Mouse (Mus musculus) MEL (cell line): Measurements from ENCODE around the gene Cnih2. TPM values are rescaled to one million over a fixed set of nuclear protein-coding genes. Genes with fewer than 3 reads are reported as not detected.

ENCODE experiments used
- DNase-seq: peaks from one replicate; pipeline ENCODE4 v3.0.0; 2011; ENCODE audit warnings: low read depth, low spot score
- H3K27ac ChIP-seq: 2 replicates; pipeline ENCODE4 v1.5.1; 2012; ENCODE audit warnings: low read depth, mild to moderate bottlenecking, control low read depth, low read length, moderate library complexity; ENCODE audit not compliant: control insufficient read depth
- H3K27me3 ChIP-seq, 2 experiments: fragments of 150-350 bp in 1 of 2; sonication (generic) in 1 of 2; 2 replicates each; pipeline ENCODE4 v1.6.1; 2012; ENCODE audit warnings: low read length in 2 of 2, mild to moderate bottlenecking in 2 of 2, improper control_type of control experiment in 1 of 2, moderate library complexity in 1 of 2; ENCODE audit not compliant: insufficient read depth in 2 of 2, control insufficient read depth in 1 of 2
- H3K36me3 ChIP-seq, 2 experiments: 2 replicates each; pipeline ENCODE4 v1.6.1; 2012 to 2014; ENCODE audit warnings: low read length in 2 of 2, improper control_type of control experiment in 1 of 2, inconsistent platforms in 1 of 2, mild to moderate bottlenecking in 1 of 2; ENCODE audit not compliant: insufficient read depth in 2 of 2, control insufficient read depth in 1 of 2
- H3K4me1 ChIP-seq, 2 experiments: fragments of 150-350 bp in 1 of 2; sonication (generic) in 1 of 2; 2 replicates each; pipeline ENCODE4 v1.6.1; 2012; ENCODE audit warnings: low read length in 2 of 2, improper control_type of control experiment in 1 of 2, mild to moderate bottlenecking in 1 of 2; ENCODE audit not compliant: insufficient read depth in 2 of 2, control insufficient read depth in 1 of 2
- H3K4me3 ChIP-seq, 2 experiments: fragments of 150-350 bp in 1 of 2; sonication (generic) in 1 of 2; 2 replicates each; pipeline ENCODE4 v1.5.1; 2012; ENCODE audit warnings: low read depth in 2 of 2, low read length in 2 of 2, mild to moderate bottlenecking in 2 of 2, moderate library complexity in 2 of 2, control low read depth in 1 of 2, improper control_type of control experiment in 1 of 2; ENCODE audit not compliant: control insufficient read depth in 1 of 2, insufficient read depth in 1 of 2
- H3K79me2 ChIP-seq: 2 replicates; pipeline ENCODE4 v1.6.1; 2012; ENCODE audit warnings: mild to moderate bottlenecking, low read length, moderate library complexity; ENCODE audit not compliant: control insufficient read depth, poor library complexity, insufficient read depth
- H3K9ac ChIP-seq: 2 replicates; pipeline ENCODE4 v1.6.1; 2012; ENCODE audit warnings: low read depth, mild to moderate bottlenecking, control low read depth, low read length, moderate library complexity; ENCODE audit not compliant: control insufficient read depth, poor library complexity, severe bottlenecking
- H3K9me3 ChIP-seq: fragments of 150-350 bp; sonication (generic); replicated peaks from 2 replicates; pipeline ENCODE4 v1.6.1; 2012; ENCODE audit warnings: mild to moderate bottlenecking, low read length, improper control_type of control experiment, moderate library complexity; ENCODE audit not compliant: insufficient read depth
- BHLHE40 ChIP-seq: IDR thresholded peaks from 2 replicates; pipeline ENCODE4 v1.6.1; 2012; ENCODE audit warnings: low read depth, mild to moderate bottlenecking, inconsistent platforms, low read length, improper control_type of control experiment, borderline replicate concordance
- CHD1 ChIP-seq: IDR thresholded peaks from 2 replicates; pipeline ENCODE4 v1.6.1; 2012; ENCODE audit warnings: low read depth, mild to moderate bottlenecking, inconsistent platforms, low read length, improper control_type of control experiment
- CHD2 ChIP-seq: IDR thresholded peaks from 2 replicates; pipeline ENCODE4 v1.6.1; 2011; ENCODE audit warnings: low read length, improper control_type of control experiment
- ELF1 ChIP-seq: IDR thresholded peaks from 2 replicates; pipeline ENCODE4 v1.6.1; 2014; ENCODE audit warnings: low read depth, mild to moderate bottlenecking, inconsistent platforms, low read length, improper control_type of control experiment, moderate library complexity
- EP300 ChIP-seq, 2 experiments: IDR thresholded peaks; 2 replicates each; pipeline ENCODE4 v1.6.1; 2011; ENCODE audit warnings: improper control_type of control experiment in 2 of 2, low read length in 2 of 2, low read depth in 1 of 2, mild to moderate bottlenecking in 1 of 2
- GABPA ChIP-seq: IDR thresholded peaks from 2 replicates; pipeline ENCODE4 v1.6.1; 2012; ENCODE audit warnings: low read depth, mild to moderate bottlenecking, inconsistent platforms, low read length, improper control_type of control experiment, moderate library complexity
- GATA1 ChIP-seq: IDR thresholded peaks from 2 replicates; pipeline ENCODE4 v1.6.1; 2011; ENCODE audit warnings: low read depth, low read length, improper control_type of control experiment
- HCFC1 ChIP-seq: IDR thresholded peaks from 2 replicates; pipeline ENCODE4 v1.6.1; 2012; ENCODE audit warnings: low read depth, mild to moderate bottlenecking, inconsistent platforms, low read length, improper control_type of control experiment, moderate library complexity
- KAT2A ChIP-seq: conservative IDR thresholded peaks from 2 replicates; pipeline ENCODE4 v1.6.1; 2012; ENCODE audit warnings: low read depth, low read length, improper control_type of control experiment, inconsistent platforms
- MAZ ChIP-seq: IDR thresholded peaks from 2 replicates; pipeline ENCODE4 v1.6.1; 2012; ENCODE audit warnings: low read depth, mild to moderate bottlenecking, inconsistent platforms, low read length, improper control_type of control experiment
- MEF2A ChIP-seq: IDR thresholded peaks from 2 replicates; pipeline ENCODE4 v1.6.1; 2014; ENCODE audit warnings: low read depth, mild to moderate bottlenecking, inconsistent platforms, low read length, improper control_type of control experiment; ENCODE audit not compliant: poor library complexity, insufficient replicate concordance, severe bottlenecking; ENCODE audit errors: extremely low read depth
- MXI1 ChIP-seq: IDR thresholded peaks from 2 replicates; pipeline ENCODE4 v1.6.1; 2011; ENCODE audit warnings: mild to moderate bottlenecking, low read depth, low read length, improper control_type of control experiment
- MYB ChIP-seq: IDR thresholded peaks from 2 replicates; pipeline ENCODE4 v1.6.1; 2011; ENCODE audit warnings: mild to moderate bottlenecking, low read depth, low read length, improper control_type of control experiment
- MYC ChIP-seq: IDR thresholded peaks from 2 replicates; pipeline ENCODE4 v1.6.1; 2011; ENCODE audit warnings: low read depth, mild to moderate bottlenecking, low read length, improper control_type of control experiment, moderate library complexity
- NRF1 ChIP-seq: IDR thresholded peaks from 2 replicates; pipeline ENCODE4 v1.6.1; 2014; ENCODE audit warnings: low read depth, mild to moderate bottlenecking, inconsistent platforms, low read length, improper control_type of control experiment, moderate library complexity; ENCODE audit not compliant: poor library complexity, insufficient read depth, severe bottlenecking
- POLR2A ChIP-seq, 2 experiments: IDR thresholded peaks; 2 replicates each; pipeline ENCODE4 v1.6.1; 2011 to 2012; ENCODE audit warnings: low read length in 2 of 2, mild to moderate bottlenecking in 2 of 2, control low read depth in 1 of 2, improper control_type of control experiment in 1 of 2, low read depth in 1 of 2, moderate library complexity in 1 of 2; ENCODE audit not compliant: control insufficient read depth in 1 of 2, insufficient read depth in 1 of 2, poor library complexity in 1 of 2
- POLR2AphosphoS2 ChIP-seq: IDR thresholded peaks from 2 replicates; pipeline ENCODE4 v1.6.1; 2011; ENCODE audit warnings: low read length, improper control_type of control experiment
- POLR2AphosphoS5 ChIP-seq: IDR thresholded peaks from 2 replicates; pipeline ENCODE4 v1.6.1; 2012; ENCODE audit warnings: low read depth, borderline replicate concordance, mild to moderate bottlenecking, inconsistent platforms, low read length, moderate library complexity, mixed read lengths
- RCOR1 ChIP-seq: IDR thresholded peaks from 2 replicates; pipeline ENCODE4 v1.6.1; 2012; ENCODE audit warnings: low read depth, mild to moderate bottlenecking, inconsistent platforms, low read length, improper control_type of control experiment
- SIN3A ChIP-seq: IDR thresholded peaks from 2 replicates; pipeline ENCODE4 v1.6.1; 2012; ENCODE audit warnings: low read length, improper control_type of control experiment, inconsistent platforms
- SMC3 ChIP-seq: IDR thresholded peaks from 2 replicates; pipeline ENCODE4 v1.6.1; 2011; ENCODE audit warnings: low read depth, low read length, improper control_type of control experiment
- TAL1 ChIP-seq: IDR thresholded peaks from 2 replicates; pipeline ENCODE4 v1.6.1; 2012; ENCODE audit warnings: mild to moderate bottlenecking, inconsistent platforms, low read length, moderate library complexity, mixed read lengths
- TBP ChIP-seq: IDR thresholded peaks from 2 replicates; pipeline ENCODE4 v1.8.0; 2011; ENCODE audit warnings: low read depth, low read length, improper control_type of control experiment
- TCF12 ChIP-seq: IDR thresholded peaks from 2 replicates; pipeline ENCODE4 v1.6.1; 2014; ENCODE audit warnings: low read depth, mild to moderate bottlenecking, inconsistent platforms, low read length, improper control_type of control experiment, moderate library complexity
- UBTF ChIP-seq: IDR thresholded peaks from 2 replicates; pipeline ENCODE4 v1.6.1; 2012; ENCODE audit warnings: low read depth, mild to moderate bottlenecking, inconsistent platforms, low read length, improper control_type of control experiment, moderate library complexity, borderline replicate concordance; ENCODE audit not compliant: insufficient read depth
- USF1 ChIP-seq: IDR thresholded peaks from 2 replicates; pipeline ENCODE4 v1.6.1; 2014; ENCODE audit warnings: low read depth, mild to moderate bottlenecking, inconsistent platforms, low read length, improper control_type of control experiment, moderate library complexity
- ZKSCAN1 ChIP-seq: IDR thresholded peaks from 2 replicates; pipeline ENCODE4 v1.6.1; 2012; ENCODE audit warnings: low read depth, mild to moderate bottlenecking, inconsistent platforms, low read length, improper control_type of control experiment, moderate library complexity
- ZMIZ1 ChIP-seq: IDR thresholded peaks from 2 replicates; pipeline ENCODE4 v1.6.1; 2012; ENCODE audit warnings: low read depth, mild to moderate bottlenecking, inconsistent platforms, low read length, improper control_type of control experiment, moderate library complexity
- ZNF384 ChIP-seq: IDR thresholded peaks from 2 replicates; pipeline ENCODE4 v1.6.1; 2012; ENCODE audit warnings: low read depth, mild to moderate bottlenecking, inconsistent platforms, low read length, improper control_type of control experiment
- polyA plus RNA-seq, 2 experiments: library from polyadenylated mRNA; stranded (reverse) in 1 of 2; unstranded in 1 of 2; fragments of >175 nt in 1 of 2; fragments of >200 nt in 1 of 2; gene quantifications; 2 replicates each; pipeline versions ENCODE4 v1.2.1 to v1.2.4; 2012; ENCODE audit warnings: low replicate concordance in 2 of 2, low read depth in 1 of 2; ENCODE audit not compliant: insufficient read length in 2 of 2, insufficient read depth in 1 of 2, missing spikeins in 1 of 2
- total RNA-seq: library from RNA; depleted of rRNA; stranded (reverse); fragments of 300-350 nt; gene quantifications from 2 replicates; pipeline ENCODE4 v1.2.3, GENCODE M21; 2012; rRNA removed

The Cnih2 gene
- 0.65 and 1.0 TPM in 2 replicates for total RNA-seq
- polyA plus RNA-seq = 1 to 10 TPM in 1 of 2 experiments, not detected in 1; 2.7 TPM

DNA sequence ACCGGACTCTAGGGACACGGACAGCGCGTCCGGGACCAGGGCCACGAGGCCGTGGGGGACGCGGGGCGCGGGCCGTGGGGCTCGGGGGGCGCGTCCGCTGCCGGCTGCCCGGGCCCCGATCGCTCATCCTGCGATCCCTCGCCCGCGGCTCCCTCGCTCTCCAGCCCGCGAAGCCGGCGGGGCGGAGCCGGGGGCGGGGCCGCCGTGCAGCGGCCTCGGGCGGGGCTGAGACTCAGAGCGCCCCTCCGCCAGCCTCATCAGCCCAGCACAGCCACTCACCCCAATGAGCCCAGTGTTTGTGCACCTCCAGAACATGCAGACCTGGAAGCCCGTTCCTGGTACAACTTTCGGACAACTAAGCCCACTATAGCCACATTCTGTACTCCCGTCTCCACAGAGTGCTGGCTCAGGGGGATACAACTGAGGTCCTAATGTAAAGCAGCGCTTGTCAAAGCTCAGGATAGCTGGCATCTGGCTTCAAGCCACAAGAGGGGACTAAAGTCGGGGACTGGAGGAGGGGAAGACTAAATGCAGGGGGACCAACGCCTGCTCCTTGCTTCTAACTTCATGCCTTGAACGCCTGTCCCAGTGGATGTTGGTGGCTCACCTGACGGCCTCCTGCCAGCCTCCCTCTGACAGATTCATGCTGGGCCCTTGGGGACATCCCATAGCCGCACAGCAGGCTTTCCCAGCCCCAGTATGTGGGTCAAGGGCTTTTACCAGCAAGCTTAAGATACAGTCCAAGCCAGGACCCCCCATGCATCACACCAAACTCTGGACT is at the start of gene Cnih2:
Cnih2 (minus strand) TSS at position 159 of the 781 bp plus-strand sequence.
- peak within 1 kb of the TSS; percentile 61 for H3K9ac ChIP-seq
- H3K4me1 ChIP-seq = peaks cover 0 to 12% of the 10 kb centered on the region in 2 experiments; a peak in 2 of 4 replicates
- peaks cover 0 to 4% of the 10 kb centered on the region in 2 experiments; a peak in 2 of 4 replicates for H3K36me3 ChIP-seq
- H3K4me3 ChIP-seq = peak within 1 kb of the TSS in 1 of 2 experiments; percentile 3; a peak in 1 of 4 replicates
- no peaks in the 10 kb centered on the region for H3K27me3 ChIP-seq
- H3K27ac ChIP-seq = no peak within 1 kb of the TSS
- no peaks in the 10 kb centered on the region for H3K79me2 ChIP-seq
- TF ChIP-seq MYB = no peak
- peak in 1 of 2 experiments; percentile 21; a peak in 1 of 4 replicates for TF ChIP-seq POLR2A (IDR thresholded peaks at IDR 0.05; ENCODE audit: control insufficient read depth in 1 of 2, insufficient read depth in 1 of 2, low read depth in 1 of 2, low read length in 2 of 2, poor library complexity in 1 of 2)
- TF ChIP-seq ZMIZ1 = 0 out of 2 replicates have a peak, but pooled peaks have one; percentile 6
- TF ChIP-seq POLR2AphosphoS5 = no peak
- peak; percentile 54; the same call in 1 of the 2 replicates for TF ChIP-seq POLR2AphosphoS2
- H3K9me3 ChIP-seq = no peaks in the 10 kb centered on the region
- peak; percentile 61 for DNase-seq

DNA sequence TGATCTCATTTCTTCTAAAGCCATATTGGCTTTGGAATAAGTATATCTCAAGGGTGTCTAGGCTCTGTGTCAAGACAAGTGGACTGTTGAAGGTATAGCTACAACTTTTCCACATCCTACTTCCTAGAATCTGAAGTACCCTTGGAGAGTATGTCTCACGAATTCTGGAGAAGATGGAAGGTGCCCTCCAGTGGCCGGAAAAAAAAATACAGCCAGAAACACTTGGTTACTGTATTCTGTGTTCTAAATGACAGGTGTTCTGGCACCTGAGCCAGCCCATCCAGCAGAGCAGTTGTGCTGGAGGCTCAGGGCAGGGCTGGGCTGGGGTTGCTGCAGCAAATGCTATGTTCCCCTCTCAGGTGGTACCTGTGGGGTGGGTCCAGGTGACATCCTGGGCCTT is 41.3 kb upstream of the Cnih2 start:
- Histone ChIP-seq H3K9ac (no peak overlapping the region), H3K4me3 (no peak overlapping the region), H3K79me2 (no peaks in the 10 kb centered on the region), H3K4me1 (no peaks in the 10 kb centered on the region), H3K9me3 (no peaks in the 10 kb centered on the region), H3K27me3 (no peaks in the 10 kb centered on the region), H3K36me3 (no peaks in the 10 kb centered on the region), H3K27ac (no peak overlapping the region)
- DNase-seq = peak; percentile 56
- no peak for TF ChIP-seq MEF2A
- no peak for TF ChIP-seq GABPA
- no peak for TF ChIP-seq MXI1
- no peak for TF ChIP-seq MYB
- TF ChIP-seq SIN3A = peak; percentile 31; the same call in 1 of the 2 replicates
- TF ChIP-seq RCOR1 = no peak
- TF ChIP-seq NRF1 = no peak
- TF ChIP-seq TBP = no peak
- no peak for TF ChIP-seq CHD2
- TF ChIP-seq POLR2AphosphoS2 = no peak
- no peak for TF ChIP-seq USF1
- TF ChIP-seq HCFC1 = no peak
- TF ChIP-seq ELF1 = no peak
- TF ChIP-seq MYC = no peak
- no peak for TF ChIP-seq CHD1
- no peak for TF ChIP-seq BHLHE40
- TF ChIP-seq KAT2A = no peak
- TF ChIP-seq TCF12 = no peak
- TF ChIP-seq ZNF384 = no peak
- TF ChIP-seq ZKSCAN1 = no peak
- TF ChIP-seq EP300 (IDR thresholded peaks at IDR 0.05; ENCODE audit: low read depth in 1 of 2, low read length in 2 of 2) = no peak
- no peak for TF ChIP-seq GATA1
- TF ChIP-seq TAL1 = no peak
- no peak for TF ChIP-seq MAZ
- TF ChIP-seq SMC3 = peak; percentile 68
- no peak for TF ChIP-seq UBTF
